ENCODE assay signal across 9 mouse cellular contexts in the genomic region with DNA sequence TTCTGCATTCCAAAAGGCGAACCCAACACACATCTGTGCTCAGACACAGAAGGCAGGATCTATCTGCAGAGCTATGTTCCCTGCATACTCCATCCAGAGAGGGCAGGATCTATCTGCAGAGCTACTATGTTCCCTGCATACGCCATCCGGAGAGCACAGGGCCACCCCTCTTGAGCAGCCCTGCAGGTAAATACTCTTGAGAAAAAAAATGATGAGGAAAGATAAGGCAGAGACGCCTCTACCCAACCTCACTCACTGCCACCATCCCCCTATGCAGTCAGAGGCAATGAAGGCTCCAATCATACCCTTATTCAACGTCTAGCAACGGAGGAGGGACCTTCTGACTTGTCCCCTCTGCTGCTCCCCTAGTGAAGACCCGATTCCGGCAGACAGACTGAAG. TPM values are rescaled to one million over a fixed set of nuclear protein-coding genes. Genes with fewer than 3 reads are reported as not detected.
DNase-seq lines count a peak whose midpoint lies in the region; ATAC-seq and TF ChIP-seq lines count a peak whose summit lies in the region.
"Had no signal": no experiment of that assay in that cellular context is flagged by ENCODE, and none has a peak within 500 bp of the region (broad histone marks: within the 10 kb centered on the region; RNA-seq: fewer than 3 reads in every experiment).

No protein-coding gene starts in this region.

- H3K27ac ChIP-seq in heart, adult 2 months, result peak overlapping the region; percentile 90
- H3K27ac ChIP-seq in liver, embryonic 13.5 days, result peak overlapping the region; percentile 76

- no peak for ATAC-seq in liver, embryonic 13.5 days (ENCODE audit: low read depth)

- H3K27me3 ChIP-seq in heart, adult 2 months (ENCODE audit: control insufficient read depth, insufficient read depth, low read length), result no peaks in the 10 kb centered on the region
- no peaks in the 10 kb centered on the region for H3K27me3 ChIP-seq in liver, embryonic 13.5 days

- no peak for TF ChIP-seq EP300 in heart, adult 2 months (IDR thresholded peaks at IDR 0.05; ENCODE audit: insufficient read depth, low read depth, low read length)

- H3K9ac ChIP-seq in heart, adult 2 months (ENCODE audit: low read depth, low read length), result peak overlapping the region; percentile 65
- H3K9ac ChIP-seq in liver, embryonic 13.5 days, result peak overlapping the region; percentile 81

- TF ChIP-seq POLR2A in heart, adult 2 months (IDR thresholded peaks at IDR 0.05; ENCODE audit: insufficient read depth, low read depth, low read length), result no peak

- DNase-seq in heart, adult 2 months, result no peak
- no peak for DNase-seq in heart, adult 8-10 months (ENCODE audit: low spot score)
- peak; percentile 24 for DNase-seq in thymus, postnatal 25 days
- DNase-seq in thymus, postnatal 10 days (ENCODE audit: low spot score in 2 of 2), result no peak
- DNase-seq in liver, embryonic 13.5 days, result no peak
- no peak for DNase-seq in ovary, postnatal 36 days (ENCODE audit: low spot score)
- no peak for DNase-seq in adrenal gland, postnatal 10 days
- DNase-seq in MN1 (ENCODE audit: low spot score), result no peak

- H3K4me2 ChIP-seq in liver, embryonic 13.5 days, result peak overlapping the region; percentile 99

- peaks cover 26% of the 10 kb centered on the region for H3K4me1 ChIP-seq in heart, adult 2 months (ENCODE audit: control insufficient read depth, insufficient read depth, low read length)
- H3K4me1 ChIP-seq in liver, embryonic 13.5 days (replicated peaks), result peaks cover 77% of the 10 kb centered on the region

- H3K9me3 ChIP-seq in liver, embryonic 13.5 days (replicated peaks), result no peaks in the 10 kb centered on the region

- peak overlapping the region; percentile 97 for H3K4me3 ChIP-seq in heart, adult 2 months
- H3K4me3 ChIP-seq in liver, embryonic 13.5 days (replicated peaks), result peak overlapping the region; percentile 80

- WGBS in heart, adult 2 months, result 35% methylated on average over 8 of the region's 8 CpGs
- 24% methylated on average over 8 of the region's 8 CpGs for WGBS in liver, embryonic 13.5 days (ENCODE audit: insufficient replicate concordance)

- H3K79me2 ChIP-seq in heart, adult 2 months (replicated peaks; ENCODE audit: control insufficient read depth, insufficient read depth, low read length), result no peaks in the 10 kb centered on the region

- H3K36me3 ChIP-seq in heart, adult 2 months (ENCODE audit: control insufficient read depth, insufficient read depth, low read length), result no peaks in the 10 kb centered on the region
- no peaks in the 10 kb centered on the region for H3K36me3 ChIP-seq in liver, embryonic 13.5 days

- intact Hi-C loops in heart, adult 2 months (cut with DNase I), result loop anchor here (5.0 kb wide), 1 partner anchor 73 kb away; no protein-coding TSS in a partner anchor

- no peak for TF ChIP-seq CTCF in heart, adult 2 months (IDR thresholded peaks at IDR 0.05)

RNA-seq across cellular contexts. Expression of a gene that starts 1.9 kb away (rescaled TPM):
- 10 to 100 TPM; 14.6 to 16.9 TPM for total RNA-seq in heart, adult 2 months (2021)
- polyA plus RNA-seq in heart, adult 2 months (2012; rRNA removed), result 16.5 and 16.8 TPM in 2 replicates
- total RNA-seq in heart, adult 8-10 months (2022), result 10 to 100 TPM; 13.2 to 16.2 (median 13.9) TPM
- polyA plus RNA-seq in liver, embryonic 13.5 days (2015; fragmentation: Nextera tagmentation; extraction: Ambion mirVana), result 15.9 and 19.1 TPM in 2 replicates
- 10 to 100 TPM; 32.5 to 39.5 TPM for total RNA-seq in adrenal gland, postnatal 10 days (2021)

RNA-seq across cellular contexts. Expression of a gene that starts 30.2 kb away (rescaled TPM):
- under 1 TPM in 1 of 2 experiments, not detected in 1; 0.52 TPM for total RNA-seq in heart, adult 2 months (2021)
- 0.49 TPM in 1 of 2 replicates, not detected in the other for polyA plus RNA-seq in heart, adult 2 months (2012; rRNA removed)
- total RNA-seq in heart, adult 8-10 months (2022), result not detected
- not detected in 2 replicates for polyA plus RNA-seq in liver, embryonic 13.5 days (2015; fragmentation: Nextera tagmentation; extraction: Ambion mirVana)
- under 1 TPM in 1 of 2 experiments, not detected in 1; 0.30 TPM for total RNA-seq in adrenal gland, postnatal 10 days (2021)
- total RNA-seq: neutrophil, adult 5-6 weeks had no signal
